Mouse (Mus musculus) heart, postnatal 0 days (tissue): Measurements from ENCODE around the gene Fabp7.

Source experiments
- CTCF ChIP-seq: IDR thresholded peaks from 2 replicates; pipeline ENCODE4 v1.5.1; 2016; ENCODE audit warnings: antibody characterized with exemption, control low read depth, low read depth
- EP300 ChIP-seq: IDR thresholded peaks from 2 replicates; pipeline ENCODE4 v1.6.1; 2016; ENCODE audit warnings: antibody characterized with exemption, low read depth

DNA sequence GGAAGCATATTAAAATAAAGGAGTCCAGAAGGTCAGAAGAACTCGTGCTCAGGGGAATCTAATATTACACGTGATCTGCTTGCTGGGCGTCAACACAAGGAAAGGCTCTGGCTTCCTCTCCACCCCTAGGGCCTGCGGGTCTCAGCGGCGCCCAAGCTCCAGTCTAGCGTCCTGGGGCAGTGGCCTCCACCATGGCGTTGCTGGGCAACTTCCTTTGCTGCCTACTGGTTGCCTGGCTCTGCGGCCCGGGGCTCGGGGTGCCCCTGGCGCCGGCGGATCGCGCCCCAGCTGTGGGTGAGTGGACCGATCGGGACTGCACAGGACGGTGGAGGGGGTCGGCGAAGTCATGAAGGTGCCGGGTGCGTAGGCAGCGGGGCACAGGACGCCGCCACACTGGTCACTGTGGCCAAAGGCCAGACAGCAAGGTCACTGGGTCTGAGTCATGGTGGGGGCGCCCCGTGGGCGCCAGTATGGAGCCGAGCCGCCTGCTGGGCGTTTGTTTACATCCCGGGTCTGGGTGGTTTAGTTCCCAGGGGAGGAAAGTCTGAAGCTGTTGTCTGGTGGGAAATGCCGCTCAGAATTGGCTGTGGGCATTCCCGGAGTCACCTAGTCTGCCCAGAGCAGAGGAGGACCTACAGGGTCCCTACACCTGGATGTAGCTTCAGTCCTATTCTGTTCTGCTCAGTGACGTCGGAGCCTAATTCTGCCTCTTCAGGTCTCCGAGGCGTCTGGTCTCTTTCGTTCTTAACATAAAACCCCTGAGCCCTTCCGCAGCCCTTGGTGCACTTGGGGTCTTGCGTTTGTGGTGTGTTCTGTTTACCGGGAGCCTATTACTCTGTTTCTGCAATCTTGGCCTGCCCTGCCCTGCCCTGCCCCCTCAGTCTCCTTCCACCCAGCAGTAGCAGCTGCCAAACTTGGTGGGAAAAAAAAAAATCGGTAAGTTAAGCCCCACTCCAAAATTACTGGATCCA lies 10.1 kb downstream of the Fabp7 start:
- no peak for TF ChIP-seq EP300
- no peak for TF ChIP-seq CTCF
